ENCODE assay signal across 10 mouse cellular contexts in genomic region chr2:146787132-146787810, GRCm38 (mm10).
DNase-seq lines count a peak whose midpoint lies in the region; ATAC-seq and TF ChIP-seq lines count a peak whose summit lies in the region.
"Had no signal": no experiment of that assay in that cellular context is flagged by ENCODE, and none has a peak within 500 bp of the region (broad histone marks: within the 10 kb centered on the region; RNA-seq: fewer than 3 reads in every experiment).

No protein-coding gene starts in this region.

- 0 out of 2 replicates have a peak, but pooled peaks cover 2% of the 10 kb centered on the region for H3K9me3 ChIP-seq in embryonic facial prominence, embryonic 14.5 days (ENCODE audit: control insufficient read depth, low read length)
- H3K9me3 ChIP-seq in hindbrain, postnatal 0 days (ENCODE audit: low read length): no peaks in the 10 kb centered on the region
- H3K9me3 ChIP-seq in neural tube, embryonic 11.5 days (ENCODE audit: control insufficient read depth, low read length): no peaks in the 10 kb centered on the region

- peak; percentile 54 for DNase-seq in embryo, embryonic 10 days (ENCODE audit: low spot score)
- DNase-seq in embryonic facial prominence, embryonic 14.5 days (ENCODE audit: low spot score): peak; percentile 88
- peak; percentile 66 for DNase-seq in hindbrain, postnatal 0 days (ENCODE audit: low spot score)
- peak; percentile 52 for DNase-seq in neural tube, embryonic 11.5 days (ENCODE audit: low spot score)
- no peak for DNase-seq in gastrocnemius, postnatal 36 days
- DNase-seq in B cell, adult 2 months: no peak
- DNase-seq in adrenal gland, adult (ENCODE audit: inconsistent age in 2 of 2, low spot score in 1 of 2): no peak
- DNase-seq: lung, postnatal 36 days; right cerebral cortex, adult 18-20 months; thymus, adult 2 months had no signal

- TF ChIP-seq CTCF in hindbrain, postnatal 0 days (IDR thresholded peaks at IDR 0.05; ENCODE audit: low read depth): peak; percentile 45

- peak; percentile 84 for ATAC-seq in embryonic facial prominence, embryonic 14.5 days (ENCODE audit: low read depth)
- peak; percentile 47 for ATAC-seq in hindbrain, postnatal 0 days
- ATAC-seq in neural tube, embryonic 11.5 days (ENCODE audit: insufficient read depth, low FRiP score, low TSS enrichment): peak; percentile 45; the same call in 1 of the 2 replicates

- H3K27ac ChIP-seq in embryonic facial prominence, embryonic 14.5 days (replicated peaks; ENCODE audit: low read depth, low read length): 0 out of 2 replicates have a peak overlapping the region, but pooled peaks have one; percentile 44
- peak overlapping the region; percentile 5; the same call in 1 of the 2 replicates for H3K27ac ChIP-seq in hindbrain, postnatal 0 days
- no peak overlapping the region for H3K27ac ChIP-seq in neural tube, embryonic 11.5 days (ENCODE audit: low read depth, low read length)

- H3K4me3 ChIP-seq in embryonic facial prominence, embryonic 14.5 days (ENCODE audit: low read depth, low read length): no peak overlapping the region
- H3K4me3 ChIP-seq in hindbrain, postnatal 0 days (ENCODE audit: low read length): no peak overlapping the region
- no peak overlapping the region for H3K4me3 ChIP-seq in neural tube, embryonic 11.5 days (ENCODE audit: low read depth, low read length)

- intact Hi-C loops in gastrocnemius, postnatal 36 days (cut with DNase I): no loop called here

- H3K27me3 ChIP-seq in embryonic facial prominence, embryonic 14.5 days (replicated peaks; ENCODE audit: control insufficient read depth, insufficient read depth, low read length): no peaks in the 10 kb centered on the region
- no peaks in the 10 kb centered on the region for H3K27me3 ChIP-seq in hindbrain, postnatal 0 days (ENCODE audit: insufficient read depth, low read length)
- no peaks in the 10 kb centered on the region for H3K27me3 ChIP-seq in neural tube, embryonic 11.5 days (ENCODE audit: control insufficient read depth, insufficient read depth, low read length)

- H3K9ac ChIP-seq in embryonic facial prominence, embryonic 14.5 days (ENCODE audit: low read depth, low read length): no peak overlapping the region; the same call in 1 of the 2 replicates
- no peak overlapping the region for H3K9ac ChIP-seq in hindbrain, postnatal 0 days (replicated peaks; ENCODE audit: low read length)
- H3K9ac ChIP-seq in neural tube, embryonic 11.5 days (ENCODE audit: low read length): no peak overlapping the region

- peaks cover 7% of the 10 kb centered on the region; the same call in 1 of the 2 replicates for H3K4me1 ChIP-seq in embryonic facial prominence, embryonic 14.5 days (ENCODE audit: control insufficient read depth, insufficient read depth, low read length)
- H3K4me1 ChIP-seq in hindbrain, postnatal 0 days (ENCODE audit: insufficient read depth, low read length): peaks cover 15% of the 10 kb centered on the region
- peaks cover 3% of the 10 kb centered on the region; the same call in 1 of the 2 replicates for H3K4me1 ChIP-seq in neural tube, embryonic 11.5 days (ENCODE audit: control insufficient read depth, insufficient read depth, low read length)

- H3K4me2 ChIP-seq in embryonic facial prominence, embryonic 14.5 days (ENCODE audit: low read depth, low read length): peak overlapping the region; percentile 35
- peak overlapping the region; percentile 30 for H3K4me2 ChIP-seq in hindbrain, postnatal 0 days (ENCODE audit: low read depth, low read length)
- H3K4me2 ChIP-seq in neural tube, embryonic 11.5 days (ENCODE audit: low read depth): no peak overlapping the region

- WGBS in embryonic facial prominence, embryonic 14.5 days: 9% methylated on average over 11 of the region's 11 CpGs
- 9% methylated on average over 11 of the region's 11 CpGs for WGBS in hindbrain, postnatal 0 days
- 21% methylated on average over 11 of the region's 11 CpGs for WGBS in neural tube, embryonic 11.5 days

- H3K36me3 ChIP-seq in embryonic facial prominence, embryonic 14.5 days (ENCODE audit: control insufficient read depth, insufficient read depth, low read length): no peaks in the 10 kb centered on the region
- H3K36me3 ChIP-seq in hindbrain, postnatal 0 days (ENCODE audit: insufficient read depth, low read length): no peaks in the 10 kb centered on the region
- no peaks in the 10 kb centered on the region for H3K36me3 ChIP-seq in neural tube, embryonic 11.5 days (ENCODE audit: control insufficient read depth, insufficient read depth, low read length)

Comparison
In these comparisons a context has a peak if more than half of its experiments do, and no peak if none do; other contexts are left out.
1. DNase-seq: peak in embryo, embryonic 10 days (single experiment), embryonic facial prominence, embryonic 14.5 days (single experiment), hindbrain, postnatal 0 days (single experiment) and neural tube, embryonic 11.5 days (single experiment); none in gastrocnemius, postnatal 36 days (0 of 2), B cell, adult 2 months (0 of 2) and adrenal gland, adult (0 of 2).
2. Peak in every context shown above with its lines, with median percentiles within 50 percentile points of each other: ATAC-seq.